Mouse (Mus musculus): ENCODE measurements around the gene Klhl33. TPM values are rescaled to one million over a fixed set of nuclear protein-coding genes. Genes with fewer than 3 reads are reported as not detected.
"Not testable (repeated sequence)": the region's sequence is repeated elsewhere in the genome, so short reads cannot be mapped to it uniquely, and the experiment has no call there.

Klhl33 gene
- total RNA-seq, 1 experiment from 2014 or later = not detected

DNA sequence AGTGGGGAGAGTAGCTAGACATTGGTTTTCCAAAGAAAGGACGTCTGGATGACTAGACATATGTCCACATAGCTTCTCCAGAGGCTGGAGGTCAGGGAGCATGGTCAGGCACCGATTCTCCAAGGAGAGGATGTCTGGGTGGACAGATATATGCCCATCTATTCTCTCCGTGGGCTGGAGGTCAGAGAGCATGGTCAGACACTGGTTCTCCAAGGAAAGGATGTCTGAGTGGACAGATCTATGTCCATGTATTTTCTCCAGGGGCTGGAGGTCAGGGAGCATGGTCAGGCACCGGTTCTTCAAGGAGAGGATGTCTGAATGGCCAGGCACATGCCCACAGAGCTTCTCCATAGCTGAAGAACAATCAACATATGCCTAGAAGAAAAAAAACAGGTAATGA lies 29.1 kb downstream of the Klhl33 start:
- ATAC-seq (ENCODE audit: extremely low read depth, insufficient number of reproducible peaks, low FRiP score, poor library complexity, severe bottlenecking) = no peak

DNA sequence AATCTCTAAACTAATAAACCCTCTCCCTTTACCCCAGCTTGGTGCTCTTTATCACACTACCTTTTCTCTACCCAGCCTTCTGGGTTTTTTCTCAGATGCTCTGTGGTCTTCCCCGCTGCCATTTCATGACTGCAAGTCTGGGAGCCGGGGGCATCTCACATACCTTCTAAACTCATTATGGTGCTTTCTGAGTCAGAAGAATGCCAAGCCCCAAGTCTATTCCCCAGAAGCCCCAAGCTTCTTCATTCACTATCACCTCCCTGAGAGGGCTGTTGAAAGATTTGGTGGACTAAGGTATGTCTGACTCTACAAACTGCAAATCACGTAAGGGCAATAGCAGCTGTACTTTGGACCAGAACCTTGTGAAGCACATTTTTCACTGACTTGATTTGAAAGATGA lies 30.3 kb downstream of the Klhl33 start:
- ATAC-seq (ENCODE audit: extremely low read depth, insufficient number of reproducible peaks, low FRiP score, poor library complexity, severe bottlenecking) = no peak

DNA sequence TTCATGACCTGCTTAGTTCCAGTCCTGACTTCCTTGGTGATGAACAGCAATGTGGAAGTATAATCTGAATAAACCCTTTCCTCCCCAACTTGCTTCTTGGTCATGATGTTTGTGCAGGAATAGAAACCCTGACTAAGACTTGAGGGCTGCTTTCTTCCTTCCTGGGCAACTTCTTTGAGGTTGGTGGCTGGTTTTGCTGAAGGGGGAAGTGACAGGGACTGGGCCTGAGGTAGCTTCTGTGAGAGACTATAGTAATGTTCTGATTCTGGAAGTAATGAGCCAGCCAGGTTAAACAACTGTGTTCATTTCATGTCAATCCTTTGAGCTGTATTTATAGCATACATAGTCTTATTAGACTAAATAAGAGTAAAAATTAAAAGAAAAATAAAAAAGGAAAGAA lies 32.3 kb downstream of the Klhl33 start:
- ATAC-seq (ENCODE audit: extremely low read depth, insufficient number of reproducible peaks, low FRiP score, poor library complexity, severe bottlenecking) = not testable (repeated sequence)

DNA sequence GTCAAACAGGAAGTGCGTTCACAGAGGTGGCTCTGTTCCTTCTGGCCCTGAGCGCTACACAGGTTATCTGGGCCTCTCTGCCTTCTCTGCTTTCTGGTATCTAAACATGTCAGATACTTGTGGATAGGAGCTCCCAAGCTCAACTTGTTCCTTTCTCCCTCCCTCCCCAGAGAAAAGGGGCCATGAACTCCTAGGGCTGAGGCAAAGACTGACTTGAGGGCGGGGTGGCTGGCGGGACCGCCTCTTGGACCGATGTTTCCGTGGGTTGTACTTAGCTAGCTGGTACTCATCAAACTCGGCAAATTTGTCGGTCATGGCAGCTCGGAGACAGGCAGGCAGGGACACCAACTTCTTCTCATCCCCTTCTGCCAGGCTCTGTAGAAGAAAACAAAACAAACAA lies 34.7 kb downstream of the Klhl33 start:
- ATAC-seq (ENCODE audit: extremely low read depth, insufficient number of reproducible peaks, low FRiP score, poor library complexity, severe bottlenecking) = no peak

DNA sequence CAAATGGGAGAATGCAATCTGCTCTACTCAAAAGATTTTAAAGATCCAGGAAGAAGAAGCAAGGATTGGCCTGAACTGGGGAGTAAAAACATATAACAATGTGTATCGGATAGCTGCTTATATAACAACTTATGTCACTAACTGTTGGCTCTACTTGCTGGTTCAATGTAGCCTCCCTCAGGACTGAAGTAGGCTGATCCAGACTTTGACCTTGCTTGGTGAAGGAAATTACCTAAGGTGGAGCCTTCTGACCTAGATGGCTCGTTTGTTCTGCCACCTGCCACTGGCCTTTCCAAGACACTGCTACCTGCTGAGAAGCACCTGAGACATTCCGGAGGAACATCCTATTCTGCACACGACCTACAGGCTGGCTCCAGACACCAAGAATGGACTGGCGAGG lies 41.5 kb downstream of the Klhl33 start:
- ATAC-seq (ENCODE audit: extremely low read depth, insufficient number of reproducible peaks, low FRiP score, poor library complexity, severe bottlenecking) = no peak

Other genes with a start within 250 kb of the Klhl33 start
- not detected in 2 replicates for gene Olfr747, start 204.3 kb downstream of the Klhl33 start, total RNA-seq (2017)
- not detected in 2 replicates for gene Olfr748, start 190.1 kb downstream of the Klhl33 start, total RNA-seq (2017)
- not detected in 2 replicates for gene Olfr749, start 152.4 kb downstream of the Klhl33 start, total RNA-seq (2017)
- 60.6 and 73.4 TPM in 2 replicates for gene Ttc5, start 112.0 kb downstream of the Klhl33 start, total RNA-seq (2017)
- gene Ccnb1ip1, start 89.8 kb downstream of the Klhl33 start, total RNA-seq (2017) = not detected in 2 replicates
- 79.5 and 95.5 TPM in 2 replicates for gene Parp2, start 89.7 kb downstream of the Klhl33 start, total RNA-seq (2017)
- 36.1 and 41.5 TPM in 2 replicates for gene Tep1, start 26.9 kb downstream of the Klhl33 start, total RNA-seq (2017)
- gene Osgep, start 27.4 kb upstream of the Klhl33 start, total RNA-seq (2017) = 46.7 and 58.8 TPM in 2 replicates
- gene Apex1, start 27.5 kb upstream of the Klhl33 start, total RNA-seq (2017) = 12.3 and 23.3 TPM in 2 replicates
- gene Pip4p1, start 33.3 kb upstream of the Klhl33 start, total RNA-seq (2017) = 48.2 and 58.0 TPM in 2 replicates
- 53.4 and 69.2 TPM in 2 replicates for gene Pnp, start 33.6 kb upstream of the Klhl33 start, total RNA-seq (2017)
- not detected in 2 replicates for gene Gm49342, start 47.0 kb upstream of the Klhl33 start, total RNA-seq (2017)
- gene Pnp2, start 58.5 kb upstream of the Klhl33 start, total RNA-seq (2017) = 1.4 TPM in 1 of 2 replicates, not detected in the other
- gene Rnase10, start 110.2 kb upstream of the Klhl33 start, total RNA-seq (2017) = not detected in 2 replicates
- gene Rnase9, start 144.4 kb upstream of the Klhl33 start, total RNA-seq (2017) = not detected in 2 replicates
- gene Rnase11, start 152.7 kb upstream of the Klhl33 start, total RNA-seq (2017) = not detected in 2 replicates
- gene Rnase12, start 160.2 kb upstream of the Klhl33 start, total RNA-seq (2017) = 2.6 TPM in 1 of 2 replicates, not detected in the other
- not detected in 2 replicates for gene Olfr750, start 176.9 kb upstream of the Klhl33 start, total RNA-seq (2017)
- gene Rnase4, start 193.6 kb upstream of the Klhl33 start, total RNA-seq (2017) = 2.0 and 2.1 TPM in 2 replicates
- gene Ang, start 193.6 kb upstream of the Klhl33 start, total RNA-seq (2017) = 2.2 and 2.3 TPM in 2 replicates
- gene Eddm3b, start 216.9 kb upstream of the Klhl33 start, total RNA-seq (2017) = not detected in 2 replicates
- gene Rnase6, start 226.4 kb upstream of the Klhl33 start, total RNA-seq (2017) = 227 and 232 TPM in 2 replicates
- not detected in 2 replicates for gene Rnase1, start 249.3 kb upstream of the Klhl33 start, total RNA-seq (2017)

Data from neutrophil, adult 5-6 weeks (primary cell).